Mouse (Mus musculus) MEL (cell line): ENCODE data around the gene Rhobtb1. TPM values are rescaled to one million over a fixed set of nuclear protein-coding genes. Genes with fewer than 3 reads are reported as not detected.
A peak's percentile ranks its signal among the peaks of the same experiment; 100 is the strongest.

Experiments used
- DNase-seq: peaks from one replicate; pipeline ENCODE4 v3.0.0; 2011; ENCODE audit warnings: low read depth, low spot score
- H3K27ac ChIP-seq: 2 replicates; pipeline ENCODE4 v1.5.1; 2012; ENCODE audit warnings: low read depth, mild to moderate bottlenecking, control low read depth, low read length, moderate library complexity; ENCODE audit not compliant: control insufficient read depth
- H3K27me3 ChIP-seq, 2 experiments: fragments of 150-350 bp in 1 of 2; sonication (generic) in 1 of 2; 2 replicates each; pipeline ENCODE4 v1.6.1; 2012; ENCODE audit warnings: low read length in 2 of 2, mild to moderate bottlenecking in 2 of 2, improper control_type of control experiment in 1 of 2, moderate library complexity in 1 of 2; ENCODE audit not compliant: insufficient read depth in 2 of 2, control insufficient read depth in 1 of 2
- H3K36me3 ChIP-seq, 2 experiments: 2 replicates each; pipeline ENCODE4 v1.6.1; 2012 to 2014; ENCODE audit warnings: low read length in 2 of 2, improper control_type of control experiment in 1 of 2, inconsistent platforms in 1 of 2, mild to moderate bottlenecking in 1 of 2; ENCODE audit not compliant: insufficient read depth in 2 of 2, control insufficient read depth in 1 of 2
- H3K4me1 ChIP-seq, 2 experiments: fragments of 150-350 bp in 1 of 2; sonication (generic) in 1 of 2; 2 replicates each; pipeline ENCODE4 v1.6.1; 2012; ENCODE audit warnings: low read length in 2 of 2, improper control_type of control experiment in 1 of 2, mild to moderate bottlenecking in 1 of 2; ENCODE audit not compliant: insufficient read depth in 2 of 2, control insufficient read depth in 1 of 2
- H3K4me3 ChIP-seq, 2 experiments: fragments of 150-350 bp in 1 of 2; sonication (generic) in 1 of 2; 2 replicates each; pipeline ENCODE4 v1.5.1; 2012; ENCODE audit warnings: low read depth in 2 of 2, low read length in 2 of 2, mild to moderate bottlenecking in 2 of 2, moderate library complexity in 2 of 2, control low read depth in 1 of 2, improper control_type of control experiment in 1 of 2; ENCODE audit not compliant: control insufficient read depth in 1 of 2, insufficient read depth in 1 of 2
- H3K79me2 ChIP-seq: 2 replicates; pipeline ENCODE4 v1.6.1; 2012; ENCODE audit warnings: mild to moderate bottlenecking, low read length, moderate library complexity; ENCODE audit not compliant: control insufficient read depth, poor library complexity, insufficient read depth
- H3K9ac ChIP-seq: 2 replicates; pipeline ENCODE4 v1.6.1; 2012; ENCODE audit warnings: low read depth, mild to moderate bottlenecking, control low read depth, low read length, moderate library complexity; ENCODE audit not compliant: control insufficient read depth, poor library complexity, severe bottlenecking
- H3K9me3 ChIP-seq: fragments of 150-350 bp; sonication (generic); replicated peaks from 2 replicates; pipeline ENCODE4 v1.6.1; 2012; ENCODE audit warnings: mild to moderate bottlenecking, low read length, improper control_type of control experiment, moderate library complexity; ENCODE audit not compliant: insufficient read depth
- CHD1 ChIP-seq: IDR thresholded peaks from 2 replicates; pipeline ENCODE4 v1.6.1; 2012; ENCODE audit warnings: low read depth, mild to moderate bottlenecking, inconsistent platforms, low read length, improper control_type of control experiment
- CTCF ChIP-seq, 3 experiments: IDR thresholded peaks in 2 of 3; conservative IDR thresholded peaks in 1 of 3; 2 replicates each; pipeline ENCODE4 v1.5.1; 2011 to 2012; ENCODE audit warnings: low read length in 3 of 3, low read depth in 2 of 3, mild to moderate bottlenecking in 2 of 3, improper control_type of control experiment in 1 of 3, inconsistent platforms in 1 of 3, mixed read lengths in 1 of 3, moderate library complexity in 1 of 3; ENCODE audit not compliant: control insufficient read depth in 1 of 3, insufficient read depth in 1 of 3, poor library complexity in 1 of 3, severe bottlenecking in 1 of 3
- GABPA ChIP-seq: IDR thresholded peaks from 2 replicates; pipeline ENCODE4 v1.6.1; 2012; ENCODE audit warnings: low read depth, mild to moderate bottlenecking, inconsistent platforms, low read length, improper control_type of control experiment, moderate library complexity
- KAT2A ChIP-seq: conservative IDR thresholded peaks from 2 replicates; pipeline ENCODE4 v1.6.1; 2012; ENCODE audit warnings: low read depth, low read length, improper control_type of control experiment, inconsistent platforms
- MAFK ChIP-seq: IDR thresholded peaks from 2 replicates; pipeline ENCODE4 v1.6.1; 2011; ENCODE audit warnings: low read depth, mild to moderate bottlenecking, low read length, improper control_type of control experiment, borderline replicate concordance
- MAX ChIP-seq: IDR thresholded peaks from 2 replicates; pipeline ENCODE4 v1.6.1; 2011; ENCODE audit warnings: low read length, improper control_type of control experiment
- MAZ ChIP-seq: IDR thresholded peaks from 2 replicates; pipeline ENCODE4 v1.6.1; 2012; ENCODE audit warnings: low read depth, mild to moderate bottlenecking, inconsistent platforms, low read length, improper control_type of control experiment
- MEF2A ChIP-seq: IDR thresholded peaks from 2 replicates; pipeline ENCODE4 v1.6.1; 2014; ENCODE audit warnings: low read depth, mild to moderate bottlenecking, inconsistent platforms, low read length, improper control_type of control experiment; ENCODE audit not compliant: poor library complexity, insufficient replicate concordance, severe bottlenecking; ENCODE audit errors: extremely low read depth
- MYB ChIP-seq: IDR thresholded peaks from 2 replicates; pipeline ENCODE4 v1.6.1; 2011; ENCODE audit warnings: mild to moderate bottlenecking, low read depth, low read length, improper control_type of control experiment
- MYC ChIP-seq: IDR thresholded peaks from 2 replicates; pipeline ENCODE4 v1.6.1; 2011; ENCODE audit warnings: low read depth, mild to moderate bottlenecking, low read length, improper control_type of control experiment, moderate library complexity
- POLR2AphosphoS2 ChIP-seq: IDR thresholded peaks from 2 replicates; pipeline ENCODE4 v1.6.1; 2011; ENCODE audit warnings: low read length, improper control_type of control experiment
- POLR2AphosphoS5 ChIP-seq: IDR thresholded peaks from 2 replicates; pipeline ENCODE4 v1.6.1; 2012; ENCODE audit warnings: low read depth, borderline replicate concordance, mild to moderate bottlenecking, inconsistent platforms, low read length, moderate library complexity, mixed read lengths
- RAD21 ChIP-seq: IDR thresholded peaks from 2 replicates; pipeline ENCODE4 v1.6.1; 2011; ENCODE audit warnings: mild to moderate bottlenecking, low read depth, low read length, improper control_type of control experiment
- TAL1 ChIP-seq: IDR thresholded peaks from 2 replicates; pipeline ENCODE4 v1.6.1; 2012; ENCODE audit warnings: mild to moderate bottlenecking, inconsistent platforms, low read length, moderate library complexity, mixed read lengths
- TCF12 ChIP-seq: IDR thresholded peaks from 2 replicates; pipeline ENCODE4 v1.6.1; 2014; ENCODE audit warnings: low read depth, mild to moderate bottlenecking, inconsistent platforms, low read length, improper control_type of control experiment, moderate library complexity
- UBTF ChIP-seq: IDR thresholded peaks from 2 replicates; pipeline ENCODE4 v1.6.1; 2012; ENCODE audit warnings: low read depth, mild to moderate bottlenecking, inconsistent platforms, low read length, improper control_type of control experiment, moderate library complexity, borderline replicate concordance; ENCODE audit not compliant: insufficient read depth
- USF1 ChIP-seq: IDR thresholded peaks from 2 replicates; pipeline ENCODE4 v1.6.1; 2014; ENCODE audit warnings: low read depth, mild to moderate bottlenecking, inconsistent platforms, low read length, improper control_type of control experiment, moderate library complexity
- ZC3H11A ChIP-seq: IDR thresholded peaks from 2 replicates; pipeline ENCODE4 v1.6.1; 2012; ENCODE audit warnings: low read depth, mild to moderate bottlenecking, inconsistent platforms, low read length, improper control_type of control experiment
- polyA plus RNA-seq, 2 experiments: library from polyadenylated mRNA; stranded (reverse) in 1 of 2; unstranded in 1 of 2; fragments of >175 nt in 1 of 2; fragments of >200 nt in 1 of 2; gene quantifications; 2 replicates each; pipeline versions ENCODE4 v1.2.1 to v1.2.4; 2012; ENCODE audit warnings: low replicate concordance in 2 of 2, low read depth in 1 of 2; ENCODE audit not compliant: insufficient read length in 2 of 2, insufficient read depth in 1 of 2, missing spikeins in 1 of 2
- total RNA-seq: library from RNA; depleted of rRNA; stranded (reverse); fragments of 300-350 nt; gene quantifications from 2 replicates; pipeline ENCODE4 v1.2.3, GENCODE M21; 2012; rRNA removed

The Rhobtb1 gene
- total RNA-seq (not detected in 2 replicates), polyA plus RNA-seq (not detected)

DNA sequence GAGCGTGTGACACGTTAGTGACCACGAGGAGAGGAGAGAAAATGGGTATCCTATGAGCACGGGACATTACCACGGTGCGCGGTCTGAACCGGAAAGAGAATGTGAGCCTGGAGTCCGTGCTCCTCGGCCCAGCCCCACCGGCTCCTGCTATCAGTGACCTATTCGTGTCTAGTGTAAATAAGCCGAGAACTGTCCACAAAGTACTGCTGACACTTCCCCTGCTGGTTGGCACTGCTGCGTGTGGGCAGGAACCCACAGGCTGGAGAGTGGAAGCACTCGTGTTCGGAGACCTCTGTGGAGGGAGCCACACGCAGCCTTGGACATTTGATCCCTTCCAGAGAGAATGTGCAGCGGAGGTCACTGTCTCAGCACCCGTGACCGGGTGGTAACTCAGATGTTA lies at the start of gene Rhobtb1:
Gene Rhobtb1, plus strand, starts transcription at position 390 of the 400 bp plus-strand sequence.
- Histone ChIP-seq H3K9ac (no peak within 1 kb of the TSS), H3K4me1 (no peaks in the 10 kb centered on the region), H3K9me3 (no peaks in the 10 kb centered on the region), H3K27me3 (no peaks in the 10 kb centered on the region), H3K27ac (no peak within 1 kb of the TSS), H3K79me2 (no peaks in the 10 kb centered on the region), H3K4me3 (no peak within 1 kb of the TSS), H3K36me3 (no peaks in the 10 kb centered on the region)
- DNase-seq, result no peak
- TF ChIP-seq RAD21 (no peak), MEF2A (no peak), MYB (no peak), POLR2AphosphoS5 (no peak), MYC (no peak), UBTF (no peak), TAL1 (no peak), MAFK (no peak), TCF12 (no peak), KAT2A (no peak), MAZ (no peak), CHD1 (no peak), GABPA (no peak), POLR2AphosphoS2 (no peak), MAX (no peak), USF1 (no peak)

DNA sequence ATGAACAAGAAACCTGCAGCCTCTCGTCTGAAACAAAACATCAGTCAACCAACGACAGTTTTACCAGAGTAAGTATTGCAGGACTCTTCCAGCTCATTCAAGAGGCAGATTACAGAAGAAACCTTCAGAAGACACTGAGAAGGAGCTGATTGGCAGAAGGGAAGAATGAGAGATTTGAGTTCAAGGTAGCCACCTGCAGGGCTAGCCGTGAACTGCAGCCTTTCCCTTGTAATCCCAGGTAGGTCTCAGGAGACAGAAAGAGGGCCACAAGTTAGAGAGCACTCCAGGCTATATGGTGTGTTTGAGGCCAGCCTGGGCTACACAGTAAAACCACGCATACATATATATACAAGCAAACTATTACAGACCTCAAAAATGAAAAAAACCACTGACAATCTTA lies 49.2 kb upstream of the Rhobtb1 start:
- TF ChIP-seq CTCF (IDR thresholded peaks at IDR 0.05 in 2 of 3, conservative IDR thresholded peaks at IDR 0.05 in 1 of 3; ENCODE audit: control insufficient read depth in 1 of 3, insufficient read depth in 1 of 3, low read depth in 2 of 3, low read length in 3 of 3, poor library complexity in 1 of 3, severe bottlenecking in 1 of 3) (peak in 1 of 3 experiments; percentile 19; a peak in 2 of 6 replicates), ZC3H11A (no peak)
- no peak overlapping the region for H3K27ac ChIP-seq
- H3K9ac ChIP-seq, result no peak overlapping the region
- peak; percentile 22 for DNase-seq
- no peak overlapping the region for H3K4me3 ChIP-seq
- no peaks in the 10 kb centered on the region for H3K36me3 ChIP-seq
- H3K79me2 ChIP-seq, result no peaks in the 10 kb centered on the region
- no peaks in the 10 kb centered on the region for H3K9me3 ChIP-seq
- H3K27me3 ChIP-seq, result no peaks in the 10 kb centered on the region
- H3K4me1 ChIP-seq, result no peaks in the 10 kb centered on the region
